Mouse (Mus musculus) myocyte (in vitro differentiated cells): ENCODE measurements around the gene Rph3a. TPM values are rescaled to one million over a fixed set of nuclear protein-coding genes. Genes with fewer than 3 reads are reported as not detected.

Experiments
- H3K27me3 ChIP-seq: one replicate; pipeline ENCODE4 v1.6.1; 2011; ENCODE audit not compliant: control insufficient read depth, insufficient read depth, insufficient read length
- H3K36me3 ChIP-seq: one replicate; pipeline ENCODE4 v1.6.1; 2011; ENCODE audit not compliant: control insufficient read depth, insufficient read depth
- H3K4me2 ChIP-seq: one replicate; pipeline ENCODE4 v1.6.1; 2011; ENCODE audit warnings: low read depth, control low read depth
- H3K4me3 ChIP-seq: one replicate; pipeline ENCODE4 v1.5.1; 2011; ENCODE audit warnings: mild to moderate bottlenecking, control low read depth, moderate library complexity
- H3K79me2 ChIP-seq: one replicate; pipeline ENCODE4 v1.6.1; 2011; ENCODE audit not compliant: control insufficient read depth, insufficient read depth
- H3ac ChIP-seq: one replicate; pipeline ENCODE4 v1.6.1; 2011; ENCODE audit not compliant: control insufficient read depth, insufficient read length
- CEBPB ChIP-seq: IDR thresholded peaks from 2 replicates; pipeline ENCODE4 v1.6.1; 2011; ENCODE audit warnings: mild to moderate bottlenecking, moderate library complexity; ENCODE audit not compliant: poor library complexity, insufficient read depth, severe bottlenecking
- E2F4 ChIP-seq: IDR thresholded peaks from one replicate; pipeline ENCODE4 v1.6.1; 2011; ENCODE audit warnings: mild to moderate bottlenecking, control low read depth, moderate library complexity; ENCODE audit not compliant: insufficient read depth
- MAX ChIP-seq: IDR thresholded peaks from one replicate; pipeline ENCODE4 v1.6.1; 2011; ENCODE audit warnings: low read depth, mild to moderate bottlenecking, control low read depth
- MYOD1 ChIP-seq, 3 experiments: IDR thresholded peaks; one replicate each; pipeline ENCODE4 v1.6.1; 2011; ENCODE audit warnings: control low read depth in 2 of 3, low read depth in 2 of 3, mild to moderate bottlenecking in 2 of 3, moderate library complexity in 1 of 3; ENCODE audit not compliant: insufficient read length in 2 of 3, control insufficient read depth in 1 of 3
- MYOG ChIP-seq, 3 experiments: IDR thresholded peaks; one replicate each; pipeline ENCODE4 v1.6.1; 2011; ENCODE audit warnings: control low read depth in 2 of 3, low read depth in 2 of 3, mild to moderate bottlenecking in 2 of 3; ENCODE audit not compliant: insufficient read length in 2 of 3, control insufficient read depth in 1 of 3, insufficient read depth in 1 of 3
- POLR2A ChIP-seq: IDR thresholded peaks from one replicate; pipeline ENCODE4 v1.6.1; 2011; ENCODE audit warnings: low read depth, mild to moderate bottlenecking, control low read depth, moderate library complexity; ENCODE audit not compliant: insufficient read length
- POLR2AphosphoS2 ChIP-seq: IDR thresholded peaks from one replicate; pipeline ENCODE4 v1.6.1; 2011; ENCODE audit warnings: low read depth, control low read depth; ENCODE audit not compliant: insufficient read length
- REST ChIP-seq: IDR thresholded peaks from one replicate; pipeline ENCODE4 v1.6.1; 2011; ENCODE audit warnings: mild to moderate bottlenecking, control low read depth, moderate library complexity; ENCODE audit not compliant: insufficient read depth, insufficient read length
- SRF ChIP-seq: IDR thresholded peaks from one replicate; pipeline ENCODE4 v1.6.1; 2011; ENCODE audit warnings: low read depth; ENCODE audit not compliant: control insufficient read depth, insufficient read length
- TCF12 ChIP-seq: IDR thresholded peaks from one replicate; pipeline ENCODE4 v1.6.1; 2011; ENCODE audit warnings: mild to moderate bottlenecking, control low read depth; ENCODE audit not compliant: poor library complexity, insufficient read depth, severe bottlenecking
- TCF3 ChIP-seq: IDR thresholded peaks from one replicate; pipeline ENCODE4 v1.6.1; 2011; ENCODE audit warnings: low read depth, control low read depth; ENCODE audit not compliant: insufficient read length
- USF1 ChIP-seq: IDR thresholded peaks from one replicate; pipeline ENCODE4 v1.6.1; 2011; ENCODE audit warnings: low read depth, mild to moderate bottlenecking, control low read depth, moderate library complexity
- polyA plus RNA-seq: library from polyadenylated mRNA; unstranded; fragments of >200 nt; fragmentation: generic; extraction: Trizol; gene quantifications from one replicate; pipeline ENCODE4 v1.2.1, GENCODE M21; 2012; ENCODE audit warnings: missing spikeins

Rph3a gene
- polyA plus RNA-seq, 1 experiment: 0.05 TPM

DNA sequence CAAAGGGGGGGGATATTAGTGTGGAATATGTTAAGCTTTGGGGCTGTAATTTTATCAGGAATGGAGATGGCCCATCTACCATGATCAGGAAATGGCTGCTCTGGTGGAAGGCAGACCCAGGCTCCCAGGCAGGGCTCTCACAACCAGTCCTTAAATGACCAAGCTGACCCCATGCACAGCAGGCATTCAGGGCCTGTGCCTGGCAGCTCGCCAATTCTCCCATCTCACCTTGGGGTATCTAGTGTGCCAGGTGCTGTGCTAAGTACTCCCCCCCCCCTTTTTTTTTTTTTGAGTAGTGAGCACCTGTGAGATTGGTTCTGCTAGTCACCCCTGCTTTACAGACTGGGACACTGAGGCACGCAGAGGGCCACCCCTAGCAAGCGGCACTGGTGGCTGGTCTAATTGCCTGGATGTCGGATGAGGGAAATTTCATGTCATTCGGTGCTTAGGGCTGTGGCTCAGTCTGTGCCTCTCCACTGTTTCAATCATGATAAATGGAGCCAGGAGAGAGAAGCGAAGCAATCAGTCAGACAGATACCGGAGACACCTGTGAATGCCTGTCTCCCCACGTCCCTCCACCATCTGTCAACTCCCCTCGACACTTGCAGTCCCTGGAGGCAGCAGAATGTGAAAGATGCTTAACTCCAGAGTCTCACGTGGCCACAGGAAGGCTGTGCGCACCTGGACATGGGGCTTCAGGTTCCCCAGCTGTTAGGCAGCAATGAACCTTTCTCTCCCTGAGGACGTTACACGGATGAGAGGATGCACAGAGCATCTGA lies 42.3 kb downstream of the Rph3a start:
- no peak overlapping the region for H3ac ChIP-seq
- no peaks in the 10 kb centered on the region for H3K36me3 ChIP-seq
- H3K4me2 ChIP-seq: no peak overlapping the region
- TF ChIP-seq USF1 (no peak), MYOD1 (IDR thresholded peaks at IDR 0.05; ENCODE audit: control insufficient read depth in 1 of 3, insufficient read length in 2 of 3, low read depth in 2 of 3) (no peak), REST (no peak), TCF3 (no peak), SRF (no peak), POLR2AphosphoS2 (no peak), CEBPB (no peak), E2F4 (no peak), MAX (no peak), POLR2A (no peak), TCF12 (no peak), MYOG (IDR thresholded peaks at IDR 0.05; ENCODE audit: control insufficient read depth in 1 of 3, insufficient read depth in 1 of 3, insufficient read length in 2 of 3, low read depth in 2 of 3) (no peak)
- no peak overlapping the region for H3K4me3 ChIP-seq
- no peaks in the 10 kb centered on the region for H3K79me2 ChIP-seq
- no peaks in the 10 kb centered on the region for H3K27me3 ChIP-seq

DNA sequence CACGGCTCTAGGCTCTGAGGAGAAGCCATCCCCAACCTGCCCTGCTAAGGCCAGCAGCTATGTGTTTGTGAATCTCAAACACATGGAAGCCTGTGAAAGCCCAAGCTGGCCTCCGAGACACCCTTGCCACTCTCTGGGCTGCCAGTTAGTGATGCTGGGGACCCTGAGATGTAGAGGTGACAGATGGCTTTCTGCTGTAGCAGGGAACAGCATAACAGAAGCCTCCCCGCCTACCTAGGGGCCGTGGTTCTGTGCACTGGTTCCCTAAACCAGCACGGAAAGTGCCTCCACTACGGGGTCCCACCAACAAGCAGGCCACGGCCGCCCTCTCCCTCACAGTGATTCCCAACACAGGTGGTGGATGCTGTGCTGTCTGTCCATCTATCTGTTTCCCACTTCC lies 43.0 kb downstream of the Rph3a start:
- no peak overlapping the region for H3ac ChIP-seq
- no peaks in the 10 kb centered on the region for H3K36me3 ChIP-seq
- no peaks in the 10 kb centered on the region for H3K79me2 ChIP-seq
- no peak overlapping the region for H3K4me3 ChIP-seq
- TF ChIP-seq MYOD1 (IDR thresholded peaks at IDR 0.05; ENCODE audit: control insufficient read depth in 1 of 3, insufficient read length in 2 of 3, low read depth in 2 of 3) (no peak), POLR2AphosphoS2 (no peak), MYOG (IDR thresholded peaks at IDR 0.05; ENCODE audit: control insufficient read depth in 1 of 3, insufficient read depth in 1 of 3, insufficient read length in 2 of 3, low read depth in 2 of 3) (no peak), TCF3 (no peak), CEBPB (no peak), TCF12 (no peak)
- no peaks in the 10 kb centered on the region for H3K27me3 ChIP-seq
- H3K4me2 ChIP-seq: no peak overlapping the region

DNA sequence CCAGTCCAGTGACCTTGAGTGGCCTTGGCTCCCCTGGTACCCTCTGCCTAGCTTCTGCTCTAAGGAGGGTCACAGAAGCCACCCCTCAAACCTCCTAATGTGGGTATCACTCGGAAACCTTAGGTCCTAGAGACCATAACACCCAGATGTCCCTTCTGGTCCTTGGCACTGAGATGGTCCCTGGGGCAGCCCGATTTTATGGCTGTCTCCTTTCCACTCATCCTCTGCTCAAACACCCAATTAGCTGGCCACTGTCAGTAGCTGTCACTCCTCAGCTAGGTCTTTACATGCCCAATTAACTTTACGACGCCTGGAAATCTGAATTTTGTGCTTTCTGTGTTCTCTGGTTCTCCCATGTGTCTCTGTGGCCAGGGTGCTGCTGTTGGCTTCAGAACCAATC lies 43.7 kb downstream of the Rph3a start:
- H3ac ChIP-seq: no peak overlapping the region
- no peaks in the 10 kb centered on the region for H3K36me3 ChIP-seq
- no peaks in the 10 kb centered on the region for H3K79me2 ChIP-seq
- H3K4me2 ChIP-seq: no peak overlapping the region
- H3K4me3 ChIP-seq: no peak overlapping the region
- no peaks in the 10 kb centered on the region for H3K27me3 ChIP-seq
- no peak for TF ChIP-seq MAX
- TF ChIP-seq USF1: no peak
- no peak for TF ChIP-seq POLR2AphosphoS2
- no peak for TF ChIP-seq MYOG (IDR thresholded peaks at IDR 0.05; ENCODE audit: control insufficient read depth in 1 of 3, insufficient read depth in 1 of 3, insufficient read length in 2 of 3, low read depth in 2 of 3)
- TF ChIP-seq POLR2A: no peak
- no peak for TF ChIP-seq TCF3

DNA sequence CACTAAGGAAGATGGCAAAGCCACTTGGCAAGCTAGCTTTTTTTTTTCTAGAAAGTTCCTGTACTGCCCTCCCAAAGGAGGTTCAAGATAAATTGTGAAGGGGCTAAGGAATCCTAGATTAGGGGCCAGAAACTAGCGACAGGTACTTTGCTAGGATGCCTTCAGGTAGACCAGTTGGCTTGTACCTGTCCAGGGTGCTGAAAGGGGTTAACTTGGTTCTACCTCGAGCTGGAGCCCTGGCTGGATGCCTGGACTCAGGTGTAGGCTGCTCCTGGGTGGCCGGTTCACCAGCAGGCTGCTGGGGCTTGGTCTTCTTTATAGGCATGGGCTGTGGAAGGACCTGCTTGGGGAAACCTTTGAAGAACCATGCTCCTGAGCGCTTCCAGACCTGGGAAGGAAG lies 48.9 kb downstream of the Rph3a start:
- TF ChIP-seq USF1: no peak
- peak; percentile 49 for TF ChIP-seq REST
- Histone ChIP-seq H3K36me3 (no peaks in the 10 kb centered on the region), H3K4me2 (no peak overlapping the region), H3ac (no peak overlapping the region), H3K4me3 (no peak overlapping the region), H3K79me2 (no peaks in the 10 kb centered on the region), H3K27me3 (no peaks in the 10 kb centered on the region)

DNA sequence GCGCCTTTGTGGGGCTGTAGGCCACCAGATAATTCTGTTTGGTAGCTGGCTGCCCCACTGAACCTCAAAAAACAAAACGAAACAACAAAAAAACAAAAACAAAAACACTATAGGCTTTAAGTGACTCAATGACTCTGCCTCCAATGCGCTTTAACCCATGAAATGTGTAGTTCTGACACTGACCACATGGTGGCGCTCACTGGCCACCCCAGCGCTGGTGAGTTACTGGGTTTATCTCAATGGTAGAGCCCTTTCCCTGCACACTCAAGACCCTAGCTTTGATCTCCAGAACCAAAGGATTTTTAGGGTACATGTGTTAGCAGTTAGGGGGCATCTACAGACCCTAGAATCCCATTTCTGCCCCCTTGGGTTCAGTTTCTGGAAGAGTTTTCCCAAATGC lies 55.9 kb downstream of the Rph3a start:
- no peaks in the 10 kb centered on the region for H3K79me2 ChIP-seq
- H3K4me2 ChIP-seq: no peak overlapping the region
- H3K27me3 ChIP-seq: no peaks in the 10 kb centered on the region
- no peak overlapping the region for H3ac ChIP-seq
- TF ChIP-seq MYOG (IDR thresholded peaks at IDR 0.05; ENCODE audit: control insufficient read depth in 1 of 3, insufficient read depth in 1 of 3, insufficient read length in 2 of 3, low read depth in 2 of 3) (no peak), POLR2AphosphoS2 (no peak), E2F4 (no peak), USF1 (no peak), MAX (no peak), SRF (no peak), POLR2A (no peak), CEBPB (no peak), TCF3 (no peak)
- no peak overlapping the region for H3K4me3 ChIP-seq
- H3K36me3 ChIP-seq: no peaks in the 10 kb centered on the region
